Mouse (Mus musculus) embryonic facial prominence, embryonic 13.5 days (tissue): Measurements from ENCODE around the gene Cdk13. TPM values are rescaled to one million over a fixed set of nuclear protein-coding genes. Genes with fewer than 3 reads are reported as not detected.

Experiments used
- ATAC-seq: fragments of 200-750 bp; cut with Nextera tagmentation; 2 replicates; pipeline ENCODE4 v1.8.0; 2017; ENCODE audit warnings: low read depth; ENCODE audit not compliant: insufficient number of reproducible peaks, insufficient read depth, low FRiP score, low TSS enrichment
- H3K27ac ChIP-seq: fragments of 300-500 bp; sonication (generic); 2 replicates; pipeline ENCODE4 v1.5.1; 2015; ENCODE audit warnings: moderate library complexity, mild to moderate bottlenecking, inconsistent platforms
- H3K27me3 ChIP-seq: fragments of 300-500 bp; sonication (generic); 2 replicates; pipeline ENCODE4 v1.6.1; 2015; ENCODE audit warnings: mild to moderate bottlenecking, inconsistent platforms
- H3K36me3 ChIP-seq: fragments of 300-500 bp; sonication (generic); 2 replicates; pipeline ENCODE4 v1.6.1; 2015; ENCODE audit warnings: mild to moderate bottlenecking, inconsistent platforms
- H3K4me1 ChIP-seq: fragments of 300-500 bp; sonication (generic); 2 replicates; pipeline ENCODE4 v1.6.1; 2015; ENCODE audit warnings: inconsistent platforms
- H3K4me2 ChIP-seq: fragments of 300-500 bp; sonication (generic); 2 replicates; pipeline ENCODE4 v1.6.1; 2015; ENCODE audit warnings: moderate library complexity, mild to moderate bottlenecking, inconsistent platforms
- H3K4me3 ChIP-seq: fragments of 300-500 bp; sonication (generic); 2 replicates; pipeline ENCODE4 v1.5.1; 2015; ENCODE audit warnings: mild to moderate bottlenecking, inconsistent platforms
- H3K9ac ChIP-seq: fragments of 300-500 bp; sonication (generic); 2 replicates; pipeline ENCODE4 v1.6.1; 2015; ENCODE audit warnings: mild to moderate bottlenecking, inconsistent platforms
- H3K9me3 ChIP-seq: fragments of 300-500 bp; sonication (generic); 2 replicates; pipeline ENCODE4 v1.6.1; 2016; ENCODE audit warnings: inconsistent platforms
- WGBS: fragments of 180-500 bp; shearing (Covaris S2); methylation state at CpG from one replicate; pipeline ENCODE4 v1.1.7; 2015; ENCODE audit warnings: mixed read lengths; 5-methylcytosine and 5-hydroxymethylcytosine counted together
- polyA plus RNA-seq: library from polyadenylated mRNA; unstranded; fragments of >200 nt; fragmentation: Nextera tagmentation; extraction: Ambion mirVana; gene quantifications from 2 replicates; pipeline ENCODE4 v1.2.1, GENCODE M21; 2015

Gene Cdk13
- polyA plus RNA-seq: 18.6 and 19.6 TPM in 2 replicates

GRCm38 (mm10) chr13:17804909-17805613, at the start of gene Cdk13:
Gene Cdk13 (minus strand): TSS chr13:17805097.
- under 1% methylated on average over 82 of the region's 110 CpGs for WGBS
- ATAC-seq: peak; percentile 96
- peak within 1 kb of the TSS; percentile 99 for H3K4me3 ChIP-seq
- H3K27me3 ChIP-seq: no peaks in the 10 kb centered on the region
- H3K27ac ChIP-seq: peak within 1 kb of the TSS; percentile 98
- H3K9ac ChIP-seq: peak within 1 kb of the TSS; percentile 98
- 0 out of 2 replicates have a peak, but pooled peaks cover 7% of the 10 kb centered on the region for H3K4me1 ChIP-seq
- no peaks in the 10 kb centered on the region for H3K9me3 ChIP-seq
- peak within 1 kb of the TSS; percentile 87 for H3K4me2 ChIP-seq
- no peaks in the 10 kb centered on the region for H3K36me3 ChIP-seq

- H3K4me3 ChIP-seq: no peak overlapping the region
- no peak overlapping the region for H3K27ac ChIP-seq
- 88% methylated on average over 2 of the region's 2 CpGs for WGBS
- H3K36me3 ChIP-seq: no peaks in the 10 kb centered on the region
- ATAC-seq: no peak
- no peak overlapping the region for H3K9ac ChIP-seq
- no peak overlapping the region for H3K4me2 ChIP-seq
- no peaks in the 10 kb centered on the region for H3K4me1 ChIP-seq
- H3K9me3 ChIP-seq: no peaks in the 10 kb centered on the region
- H3K27me3 ChIP-seq: no peaks in the 10 kb centered on the region
Observed at GRCm38 (mm10) chr13:17843336-17843735, 38.4 kb upstream of the Cdk13 start.

DNA sequence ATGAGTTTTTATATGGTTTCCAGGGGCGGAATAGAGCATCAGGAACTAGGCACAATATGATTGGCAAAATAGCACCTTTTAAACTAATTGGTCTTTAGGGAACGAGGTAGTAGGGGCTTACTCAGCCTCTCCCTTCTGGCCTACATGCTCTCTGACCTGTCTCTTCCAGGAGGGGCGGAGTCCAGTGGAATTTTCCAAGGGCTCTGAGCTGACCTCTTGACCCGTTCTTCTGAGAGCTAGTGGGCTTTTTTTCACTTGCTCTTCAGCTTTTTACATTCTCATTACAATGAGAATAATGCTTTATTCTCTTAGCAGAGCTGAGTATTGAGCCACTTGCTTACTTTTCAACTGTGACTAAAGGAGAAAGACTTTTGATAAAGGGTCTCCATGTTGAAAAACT, 37.9 kb upstream of the Cdk13 start:
- H3K4me2 ChIP-seq: no peak overlapping the region
- no peaks in the 10 kb centered on the region for H3K27me3 ChIP-seq
- no peaks in the 10 kb centered on the region for H3K36me3 ChIP-seq
- no peaks in the 10 kb centered on the region for H3K9me3 ChIP-seq
- ATAC-seq: no peak
- H3K27ac ChIP-seq: no peak overlapping the region
- H3K4me1 ChIP-seq: no peaks in the 10 kb centered on the region
- H3K4me3 ChIP-seq: no peak overlapping the region
- 46% methylated on average over 4 of the region's 4 CpGs for WGBS
- no peak overlapping the region for H3K9ac ChIP-seq

DNA sequence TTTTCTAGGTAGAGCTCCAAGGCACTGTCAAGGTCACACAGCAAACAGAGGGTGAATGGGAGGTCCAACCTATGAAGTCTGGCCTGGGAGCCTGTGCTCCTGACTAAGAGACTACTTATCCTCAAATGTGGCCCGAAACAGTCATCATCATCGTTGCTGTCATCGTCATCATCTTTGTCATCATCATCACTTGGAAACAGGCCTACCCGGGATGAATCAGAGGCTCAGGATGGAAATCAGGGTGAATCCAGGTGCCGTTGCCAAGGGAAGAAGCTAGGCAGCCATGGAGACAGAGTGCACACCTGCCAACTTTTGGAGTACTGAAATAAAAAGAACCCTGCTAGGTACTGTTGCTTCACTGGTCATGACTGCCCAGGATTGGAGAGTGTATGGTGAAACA, 34.2 kb upstream of the Cdk13 start:
- no peak overlapping the region for H3K27ac ChIP-seq
- no peak overlapping the region for H3K9ac ChIP-seq
- H3K27me3 ChIP-seq: no peaks in the 10 kb centered on the region
- H3K4me2 ChIP-seq: no peak overlapping the region
- H3K4me1 ChIP-seq: no peaks in the 10 kb centered on the region
- 90% methylated on average over 5 of the region's 5 CpGs for WGBS
- no peaks in the 10 kb centered on the region for H3K36me3 ChIP-seq
- no peak for ATAC-seq
- no peak overlapping the region for H3K4me3 ChIP-seq
- H3K9me3 ChIP-seq: no peaks in the 10 kb centered on the region

GRCm38 (mm10) chr13:17838484-17838851, 33.6 kb upstream of the Cdk13 start:
- Histone ChIP-seq H3K4me3 (no peak overlapping the region), H3K9me3 (no peaks in the 10 kb centered on the region), H3K4me2 (no peak overlapping the region), H3K36me3 (no peaks in the 10 kb centered on the region), H3K9ac (no peak overlapping the region), H3K27me3 (no peaks in the 10 kb centered on the region), H3K27ac (no peak overlapping the region), H3K4me1 (no peaks in the 10 kb centered on the region)
- 32% methylated on average over 4 of the region's 4 CpGs for WGBS
- 0 out of 2 replicates have a peak, but pooled peaks have one; percentile 20 for ATAC-seq

GRCm38 (mm10) chr13:17837610-17838483, 33.0 kb upstream of the Cdk13 start:
- Histone ChIP-seq H3K27me3 (no peaks in the 10 kb centered on the region), H3K9me3 (no peaks in the 10 kb centered on the region), H3K4me1 (no peaks in the 10 kb centered on the region), H3K9ac (no peak overlapping the region), H3K27ac (no peak overlapping the region), H3K4me2 (no peak overlapping the region), H3K4me3 (no peak overlapping the region), H3K36me3 (no peaks in the 10 kb centered on the region)
- WGBS: 44% methylated on average over 16 of the region's 16 CpGs
- ATAC-seq: no peak

DNA sequence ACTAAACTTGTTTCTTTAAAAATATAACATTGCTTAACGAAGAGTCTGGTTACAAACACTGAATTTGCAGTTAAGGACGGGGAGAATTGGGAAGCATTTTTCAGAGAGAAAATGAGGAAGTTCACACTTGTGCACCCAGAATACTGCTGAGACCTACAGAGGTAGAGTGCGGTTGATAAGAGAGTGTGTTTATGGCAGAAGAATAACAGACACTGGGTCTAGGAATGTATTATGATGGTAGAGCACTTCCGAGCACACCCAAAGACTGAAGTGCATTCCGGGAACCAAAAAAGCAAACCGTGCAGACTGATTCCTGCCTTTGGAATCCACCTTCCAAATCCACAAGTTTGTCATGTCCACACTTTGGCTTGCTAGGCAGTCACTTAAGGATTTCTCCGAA, 31.9 kb upstream of the Cdk13 start:
- WGBS: 78% methylated on average over 7 of the region's 7 CpGs

GRCm38 (mm10) chr13:17832940-17833339, 28.0 kb upstream of the Cdk13 start:
- WGBS: 72% methylated on average over 3 of the region's 3 CpGs
- H3K4me3 ChIP-seq: no peak overlapping the region
- ATAC-seq: no peak

More for the DNA sequence above, 31.9 kb upstream of the Cdk13 start:
- Histone ChIP-seq H3K9me3 (no peaks in the 10 kb centered on the region), H3K9ac (no peak overlapping the region), H3K4me2 (no peak overlapping the region), H3K36me3 (no peaks in the 10 kb centered on the region), H3K4me3 (no peak overlapping the region), H3K27me3 (no peaks in the 10 kb centered on the region), H3K4me1 (no peaks in the 10 kb centered on the region), H3K27ac (no peak overlapping the region)
- ATAC-seq: no peak

GRCm38 (mm10) chr13:17817226-17817625, 12.3 kb upstream of the Cdk13 start:
- Histone ChIP-seq H3K27me3 (no peaks in the 10 kb centered on the region), H3K9me3 (no peaks in the 10 kb centered on the region), H3K9ac (no peak overlapping the region), H3K4me3 (no peak overlapping the region), H3K36me3 (no peaks in the 10 kb centered on the region), H3K4me1 (no peaks in the 10 kb centered on the region), H3K4me2 (no peak overlapping the region), H3K27ac (no peak overlapping the region)
- WGBS: 84% methylated on average over 2 of the region's 2 CpGs
- no peak for ATAC-seq

More at GRCm38 (mm10) chr13:17832940-17833339, 28.0 kb upstream of the Cdk13 start:
- Histone ChIP-seq H3K36me3 (no peaks in the 10 kb centered on the region), H3K27ac (no peak overlapping the region), H3K27me3 (no peaks in the 10 kb centered on the region), H3K4me2 (no peak overlapping the region), H3K9ac (no peak overlapping the region), H3K4me1 (no peaks in the 10 kb centered on the region), H3K9me3 (no peaks in the 10 kb centered on the region)

DNA sequence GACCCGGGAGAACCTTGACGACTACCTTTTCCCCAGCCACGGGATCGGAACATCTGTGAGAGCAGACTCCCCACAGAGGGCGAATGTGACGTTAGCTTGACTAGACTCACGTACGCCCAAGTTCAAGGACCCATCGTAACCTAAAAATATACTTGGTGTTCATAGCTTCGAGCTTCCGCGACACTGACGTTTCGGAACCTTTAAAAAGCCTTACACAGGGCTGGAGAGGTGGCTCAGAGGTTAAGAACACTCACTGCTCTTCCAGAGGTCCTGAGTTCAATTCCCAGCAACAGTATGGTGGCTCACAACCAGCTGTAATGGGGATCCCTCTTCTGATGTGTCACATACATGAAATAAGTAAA, 698 bp upstream of the Cdk13 start:
- H3K36me3 ChIP-seq: no peaks in the 10 kb centered on the region
- no peaks in the 10 kb centered on the region for H3K9me3 ChIP-seq
- H3K9ac ChIP-seq: peak overlapping the region; percentile 68
- H3K27ac ChIP-seq: peak overlapping the region; percentile 98
- H3K27me3 ChIP-seq: no peaks in the 10 kb centered on the region
- H3K4me1 ChIP-seq: 0 out of 2 replicates have a peak, but pooled peaks cover 6% of the 10 kb centered on the region
- WGBS: under 1% methylated on average over 14 of the region's 14 CpGs
- peak overlapping the region; percentile 87 for H3K4me2 ChIP-seq
- H3K4me3 ChIP-seq: peak overlapping the region; percentile 99
- ATAC-seq: no peak

DNA sequence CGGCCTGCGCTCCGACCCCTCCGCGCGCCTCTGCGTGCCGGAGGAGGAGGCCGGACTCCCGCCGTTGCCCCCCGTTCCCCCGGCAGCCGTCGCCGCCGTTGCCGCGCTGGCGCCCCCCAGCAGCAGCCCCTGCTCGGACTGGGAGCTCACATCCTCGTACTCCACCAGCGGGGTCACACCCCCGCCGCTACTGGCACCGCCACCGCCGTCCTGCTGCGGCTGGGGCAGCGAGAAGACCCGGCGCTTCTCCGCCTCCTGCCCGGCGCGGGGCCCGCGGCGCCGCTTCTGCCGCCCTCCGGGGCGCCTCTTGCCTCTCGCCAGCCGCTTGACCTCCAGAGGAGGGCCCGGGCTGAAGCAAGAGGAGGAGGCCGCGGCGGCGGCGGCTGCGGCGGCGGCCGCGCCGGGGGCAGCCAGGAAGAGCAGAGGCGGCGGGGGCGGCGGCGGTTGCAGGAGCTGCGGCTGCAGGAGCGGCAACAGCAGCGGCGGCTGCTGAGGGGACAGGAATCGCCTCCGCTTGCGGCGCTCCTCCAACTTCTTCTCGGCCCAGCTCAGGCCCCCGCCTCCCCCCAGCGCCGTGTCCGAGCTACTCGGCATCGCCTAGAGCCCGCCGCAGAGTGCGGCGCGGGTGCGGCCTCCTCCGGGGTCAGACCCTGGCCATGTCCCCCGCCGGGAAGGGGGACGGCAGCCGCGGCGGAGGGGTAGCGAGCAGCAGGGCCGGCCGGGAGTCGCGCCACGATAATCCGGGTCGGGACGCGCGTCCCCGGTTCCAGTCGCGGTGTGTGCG, 647 bp downstream of the Cdk13 start:
- Histone ChIP-seq H3K4me2 (peak overlapping the region; percentile 87), H3K4me1 (0 out of 2 replicates have a peak, but pooled peaks cover 7% of the 10 kb centered on the region), H3K9me3 (no peaks in the 10 kb centered on the region), H3K36me3 (no peaks in the 10 kb centered on the region), H3K27me3 (no peaks in the 10 kb centered on the region), H3K4me3 (peak overlapping the region; percentile 99), H3K27ac (peak overlapping the region; percentile 98), H3K9ac (peak overlapping the region; percentile 98)
- peak; percentile 34 for ATAC-seq
- under 1% methylated on average over 95 of the region's 105 CpGs for WGBS
